Mouse (Mus musculus) liver, postnatal 0 days (tissue): ENCODE data around the gene Disp1.

ENCODE experiments used
- CTCF ChIP-seq: sonication (generic); IDR thresholded peaks from 2 replicates; pipeline ENCODE4 v1.5.1; 2016; ENCODE audit warnings: antibody characterized with exemption, low read depth
- EP300 ChIP-seq: IDR thresholded peaks from 2 replicates; pipeline ENCODE4 v1.6.1; 2016; ENCODE audit warnings: antibody characterized with exemption, low read depth, mild to moderate bottlenecking

GRCm38 (mm10) chr1:183091203-183091602 lies 130.1 kb downstream of the Disp1 start:
- TF ChIP-seq CTCF (no peak), EP300 (no peak)
